In genomic region chr5:122770806-122771261, GRCm38 (mm10) we compare ENCODE assay signal across 8 mouse cellular contexts. TPM values are rescaled to one million over a fixed set of nuclear protein-coding genes. Genes with fewer than 3 reads are reported as not detected.
DNase-seq lines count a peak whose midpoint lies in the region; ATAC-seq and TF ChIP-seq lines count a peak whose summit lies in the region.

No protein-coding gene starts in this region.

- peak; percentile 58; the same call in 1 of the 2 replicates for TF ChIP-seq EP300 in lung, postnatal 0 days (IDR thresholded peaks at IDR 0.05)

- H3K27me3 ChIP-seq in midbrain, embryonic 14.5 days (ENCODE audit: control insufficient read depth, insufficient read depth, low read length): no peaks in the 10 kb centered on the region
- no peaks in the 10 kb centered on the region for H3K27me3 ChIP-seq in midbrain, embryonic 11.5 days (ENCODE audit: control insufficient read depth, insufficient read depth, low read length)
- H3K27me3 ChIP-seq in lung, postnatal 0 days (replicated peaks; ENCODE audit: insufficient read depth, low read length): no peaks in the 10 kb centered on the region

- H3K4me2 ChIP-seq in midbrain, embryonic 14.5 days (ENCODE audit: low read length): no peak overlapping the region
- H3K4me2 ChIP-seq in midbrain, embryonic 11.5 days: no peak overlapping the region
- H3K4me2 ChIP-seq in lung, postnatal 0 days (replicated peaks; ENCODE audit: low read depth, low read length): peak overlapping the region; percentile 22; the same call in 1 of the 2 replicates

- H3K4me3 ChIP-seq in midbrain, embryonic 14.5 days (replicated peaks; ENCODE audit: low read depth, low read length): no peak overlapping the region
- no peak overlapping the region for H3K4me3 ChIP-seq in midbrain, embryonic 11.5 days (ENCODE audit: low read depth, low read length)
- no peak overlapping the region for H3K4me3 ChIP-seq in brown adipose tissue, adult 24 weeks (ENCODE audit: insufficient read depth, low read depth, low read length)
- no peak overlapping the region for H3K4me3 ChIP-seq in lung, postnatal 0 days (ENCODE audit: low read depth, low read length)

- 78% methylated on average over 10 of the region's 10 CpGs for WGBS in midbrain, embryonic 14.5 days
- 83% methylated on average over 10 of the region's 10 CpGs for WGBS in midbrain, embryonic 11.5 days
- 18% methylated on average over 10 of the region's 10 CpGs for WGBS in lung, postnatal 0 days

- TF ChIP-seq CTCF in lung, postnatal 0 days (IDR thresholded peaks at IDR 0.05): no peak

- peak; percentile 12 for DNase-seq in midbrain, embryonic 14.5 days
- no peak for DNase-seq in midbrain, embryonic 11.5 days (ENCODE audit: low spot score, missing footprints)
- DNase-seq in kidney, adult 8-10 months: peak; percentile 71 to 79
- DNase-seq in lung, postnatal 0 days (ENCODE audit: low spot score): peak; percentile 90
- peak; percentile 65 for DNase-seq in testis, postnatal 14 days (ENCODE audit: low spot score)

- no peaks in the 10 kb centered on the region for H3K9me3 ChIP-seq in midbrain, embryonic 14.5 days (ENCODE audit: control insufficient read depth, low read length)
- H3K9me3 ChIP-seq in midbrain, embryonic 11.5 days (ENCODE audit: control insufficient read depth, low read length): no peaks in the 10 kb centered on the region
- no peaks in the 10 kb centered on the region for H3K9me3 ChIP-seq in lung, postnatal 0 days (ENCODE audit: low read length)

- H3K36me3 ChIP-seq in midbrain, embryonic 14.5 days (ENCODE audit: control insufficient read depth, insufficient read depth, low read length): 0 out of 2 replicates have a peak, but pooled peaks cover 4% of the 10 kb centered on the region
- no peaks in the 10 kb centered on the region for H3K36me3 ChIP-seq in midbrain, embryonic 11.5 days (ENCODE audit: control insufficient read depth, insufficient read depth, low read length)
- no peaks in the 10 kb centered on the region for H3K36me3 ChIP-seq in lung, postnatal 0 days (ENCODE audit: insufficient read depth, low read length)

- H3K27ac ChIP-seq in midbrain, embryonic 14.5 days (replicated peaks; ENCODE audit: low read depth, low read length): 0 out of 2 replicates have a peak overlapping the region, but pooled peaks have one; percentile 41
- H3K27ac ChIP-seq in midbrain, embryonic 11.5 days (ENCODE audit: low read depth, low read length): no peak overlapping the region
- H3K27ac ChIP-seq in brown adipose tissue, adult 24 weeks (replicated peaks; ENCODE audit: low read depth, low read length): peak overlapping the region; percentile 81
- peak overlapping the region; percentile 83 for H3K27ac ChIP-seq in lung, postnatal 0 days (ENCODE audit: low read length)

- no peaks in the 10 kb centered on the region for H3K4me1 ChIP-seq in midbrain, embryonic 14.5 days (ENCODE audit: control insufficient read depth, insufficient read depth, low read length)
- H3K4me1 ChIP-seq in midbrain, embryonic 11.5 days (ENCODE audit: control insufficient read depth, insufficient read depth, low read length): peaks cover 3% of the 10 kb centered on the region
- peaks cover 15% of the 10 kb centered on the region for H3K4me1 ChIP-seq in brown adipose tissue, adult 24 weeks (ENCODE audit: control insufficient read depth, insufficient read depth, insufficient read length, low read length)
- H3K4me1 ChIP-seq in lung, postnatal 0 days (ENCODE audit: insufficient read depth, low read depth, low read length): peaks cover 7% of the 10 kb centered on the region; the same call in 1 of the 2 replicates

- ATAC-seq in midbrain, embryonic 14.5 days (ENCODE audit: low FRiP score, low TSS enrichment): no peak
- no peak for ATAC-seq in midbrain, embryonic 11.5 days (ENCODE audit: low FRiP score)
- peak; percentile 62 for ATAC-seq in granulocyte monocyte progenitor cell, adult 5-6 weeks (replicated peaks; ENCODE audit: poor library complexity, severe bottlenecking)
- ATAC-seq in lung, postnatal 0 days: peak; percentile 84
- no peak for ATAC-seq in inflammation-experienced regulatory T-cells, adult 6 months

- H3K9ac ChIP-seq in midbrain, embryonic 14.5 days (replicated peaks; ENCODE audit: low read length): no peak overlapping the region
- no peak overlapping the region for H3K9ac ChIP-seq in midbrain, embryonic 11.5 days (ENCODE audit: low read length)
- no peak overlapping the region for H3K9ac ChIP-seq in lung, postnatal 0 days (replicated peaks; ENCODE audit: low read depth)

RNA-seq across cellular contexts. Expression of gene Camkk2, which starts 8.4 kb away (rescaled TPM):
- polyA plus RNA-seq in midbrain, embryonic 14.5 days (2014; fragmentation: Nextera tagmentation; extraction: Ambion mirVana): 46.0 and 51.7 TPM in 2 replicates
- 18.5 and 18.6 TPM in 2 replicates for polyA plus RNA-seq in midbrain, embryonic 11.5 days (2014; fragmentation: Nextera tagmentation; extraction: Ambion mirVana)
- polyA plus RNA-seq in brown adipose tissue, adult 24 weeks (2012; ENCODE audit: insufficient read depth, insufficient read length, missing spikeins): 9.4 and 10.4 TPM in 2 replicates
- 46.5 and 59.1 TPM in 2 replicates for total RNA-seq in granulocyte monocyte progenitor cell, adult 5-6 weeks (2014; fragmentation: Nextera tagmentation)
- 32.9 and 36.4 TPM in 2 replicates for total RNA-seq in granulocyte monocyte progenitor cell, adult 5-6 weeks (2017)
- polyA plus RNA-seq in lung, postnatal 0 days (2015; fragmentation: Nextera tagmentation; extraction: Ambion mirVana): 29.2 and 29.6 TPM in 2 replicates
- 1 to 10 TPM; 2.9 to 4.3 (median 3.3) TPM for polyA plus RNA-seq in inflammation-experienced regulatory T-cells, adult 6 months (2017; shearing (Covaris generic))

RNA-seq across cellular contexts. Expression of gene Anapc5, which starts 50.3 kb away (rescaled TPM):
- polyA plus RNA-seq in midbrain, embryonic 14.5 days (2014; fragmentation: Nextera tagmentation; extraction: Ambion mirVana): 445 and 535 TPM in 2 replicates
- 497 and 528 TPM in 2 replicates for polyA plus RNA-seq in midbrain, embryonic 11.5 days (2014; fragmentation: Nextera tagmentation; extraction: Ambion mirVana)
- 112 and 138 TPM in 2 replicates for polyA plus RNA-seq in brown adipose tissue, adult 24 weeks (2012; ENCODE audit: insufficient read depth, insufficient read length, missing spikeins)
- total RNA-seq in granulocyte monocyte progenitor cell, adult 5-6 weeks (2014; fragmentation: Nextera tagmentation): 306 and 321 TPM in 2 replicates
- 339 and 341 TPM in 2 replicates for total RNA-seq in granulocyte monocyte progenitor cell, adult 5-6 weeks (2017)
- 166 and 180 TPM in 2 replicates for polyA plus RNA-seq in lung, postnatal 0 days (2015; fragmentation: Nextera tagmentation; extraction: Ambion mirVana)
- 100 to 1,000 TPM in 2 of 3 experiments, 10 to 100 TPM in 1; 87.6 to 106 (median 103) TPM for polyA plus RNA-seq in inflammation-experienced regulatory T-cells, adult 6 months (2017; shearing (Covaris generic))

Comparison
In these comparisons a context has a peak if more than half of its experiments do, and no peak if none do; other contexts are left out.
1. ATAC-seq: peak in granulocyte monocyte progenitor cell, adult 5-6 weeks (single experiment) and lung, postnatal 0 days (single experiment); none in midbrain, embryonic 14.5 days (single experiment), midbrain, embryonic 11.5 days (single experiment) and inflammation-experienced regulatory T-cells, adult 6 months (single experiment).